Mouse (Mus musculus): ENCODE measurements around the gene Hmgcs1. TPM values are rescaled to one million over a fixed set of nuclear protein-coding genes. Genes with fewer than 3 reads are reported as not detected.

Gene Hmgcs1
- polyA plus RNA-seq, 1 experiment from 2014 or later: 109 TPM

DNA sequence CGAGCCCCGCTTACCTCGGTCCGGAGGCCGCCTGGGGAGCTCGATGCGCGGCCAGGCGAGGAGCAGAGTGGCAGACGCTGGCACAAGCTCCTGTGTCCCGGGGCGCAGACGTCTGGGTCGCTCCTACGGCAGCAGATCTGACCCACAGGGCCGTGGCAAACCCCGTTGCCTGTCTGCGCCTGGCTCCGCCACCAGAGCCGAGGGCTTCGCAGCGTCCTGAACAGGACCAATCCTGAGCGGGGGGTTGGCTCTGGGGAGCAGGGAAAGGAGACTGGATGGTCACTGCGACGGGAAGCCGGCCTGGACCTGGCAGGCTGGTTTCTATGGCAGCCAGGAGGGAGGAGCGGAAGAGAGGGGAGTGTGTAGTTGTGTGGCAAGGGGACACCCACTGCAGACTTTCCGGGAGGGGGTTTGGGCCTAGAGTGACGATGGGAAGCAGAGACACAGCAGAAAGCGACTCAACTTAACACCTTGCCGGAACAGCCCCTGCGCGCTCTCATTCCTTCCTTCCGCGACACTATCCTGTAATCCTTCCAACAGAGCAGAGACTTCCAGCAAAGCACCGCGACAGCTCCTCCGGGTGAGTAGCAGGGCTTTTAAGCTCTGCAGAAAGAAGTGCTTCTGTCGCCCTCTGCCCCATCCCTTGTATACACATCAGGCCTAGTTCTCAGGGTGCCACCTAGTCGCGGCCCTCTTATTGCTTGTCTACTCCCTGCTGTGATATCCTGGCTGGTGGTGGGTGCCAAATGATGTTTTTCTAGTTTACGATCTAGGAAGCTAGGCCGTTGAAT, 65.7 kb downstream of the Hmgcs1 start, which contains the start of gene Nim1k:
Gene Nim1k, minus strand, starts transcription at position 202 of the 791 bp plus-strand sequence.
- H3K9ac ChIP-seq: peak within 1 kb of the TSS; percentile 49
- H3K4me3 ChIP-seq: peak within 1 kb of the TSS; percentile 58
- H3K27ac ChIP-seq: peak within 1 kb of the TSS; percentile 46; the same call in 1 of the 2 replicates
- no peaks in the 10 kb centered on the region for H3K27me3 ChIP-seq
- H3K36me3 ChIP-seq: no peaks in the 10 kb centered on the region; the same call in 1 of the 2 replicates
- peak; percentile 97 for ATAC-seq (ENCODE audit: borderline replicate concordance, extremely low read depth, low FRiP score, low TSS enrichment)
- H3K4me1 ChIP-seq: peaks cover 11% of the 10 kb centered on the region
- peak within 1 kb of the TSS; percentile 94 for H3K4me2 ChIP-seq
- 2% methylated on average over 43 of the region's 43 CpGs for WGBS
- no peaks in the 10 kb centered on the region for H3K9me3 ChIP-seq

DNA sequence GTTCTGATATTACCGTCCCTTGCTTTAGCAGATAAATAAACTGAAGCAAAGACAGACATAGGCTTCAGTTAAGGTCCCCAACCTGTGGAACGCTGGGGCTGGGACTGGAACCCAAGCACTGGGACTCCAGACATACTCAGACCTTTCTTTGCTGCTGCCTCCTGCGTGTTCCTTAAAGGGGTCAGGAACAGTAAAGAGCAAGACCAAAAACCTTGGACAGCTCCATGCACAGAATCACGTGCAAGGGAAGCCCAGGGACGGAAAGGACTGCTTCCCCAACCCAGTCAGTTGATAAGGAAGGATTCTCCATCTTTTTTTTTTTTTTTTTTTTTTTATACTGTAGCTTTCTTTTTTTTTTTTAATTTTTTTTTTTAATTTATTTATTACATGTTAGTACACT, 66.7 kb downstream of the Hmgcs1 start:
- Histone ChIP-seq H3K4me1 (peaks cover 11% of the 10 kb centered on the region), H3K9me3 (no peaks in the 10 kb centered on the region), H3K4me2 (no peak overlapping the region), H3K27ac (no peak overlapping the region), H3K27me3 (no peaks in the 10 kb centered on the region), H3K36me3 (peaks cover 5% of the 10 kb centered on the region; the same call in 1 of the 2 replicates), H3K9ac (no peak overlapping the region), H3K4me3 (no peak overlapping the region)
- no peak for ATAC-seq (ENCODE audit: borderline replicate concordance, extremely low read depth, low FRiP score, low TSS enrichment)
- 32% methylated on average over 5 of the region's 5 CpGs for WGBS

Other genes starting within 250 kb of the Hmgcs1 start
- gene 4833420G17Rik, start 227.6 kb upstream of the Hmgcs1 start, polyA plus RNA-seq (2015; fragmentation: Nextera tagmentation; extraction: Ambion mirVana): 52.0 and 53.1 TPM in 2 replicates
- gene Tmem267, start 202.3 kb upstream of the Hmgcs1 start, polyA plus RNA-seq (2015; fragmentation: Nextera tagmentation; extraction: Ambion mirVana): 1.3 and 1.4 TPM in 2 replicates
- gene 3110070M22Rik, start 202.0 kb upstream of the Hmgcs1 start, polyA plus RNA-seq (2015; fragmentation: Nextera tagmentation; extraction: Ambion mirVana): 1.2 and 1.7 TPM in 2 replicates
- gene Ccl28, start 66.6 kb upstream of the Hmgcs1 start, polyA plus RNA-seq (2015; fragmentation: Nextera tagmentation; extraction: Ambion mirVana): 0.13 TPM in 1 of 2 replicates, not detected in the other
- gene Nim1k, start 65.5 kb downstream of the Hmgcs1 start, polyA plus RNA-seq (2015; fragmentation: Nextera tagmentation; extraction: Ambion mirVana): 0.97 and 1.0 TPM in 2 replicates
- gene Zfp131, start 100.5 kb downstream of the Hmgcs1 start, polyA plus RNA-seq (2015; fragmentation: Nextera tagmentation; extraction: Ambion mirVana): 38.1 and 39.5 TPM in 2 replicates
- gene AF067063, start 139.8 kb downstream of the Hmgcs1 start, polyA plus RNA-seq (2015; fragmentation: Nextera tagmentation; extraction: Ambion mirVana): not detected in 2 replicates
- gene D13Ertd608e, start 145.6 kb downstream of the Hmgcs1 start, polyA plus RNA-seq (2015; fragmentation: Nextera tagmentation; extraction: Ambion mirVana): not detected in 2 replicates
- not detected in 2 replicates for gene Tcstv1, start 204.4 kb downstream of the Hmgcs1 start, polyA plus RNA-seq (2015; fragmentation: Nextera tagmentation; extraction: Ambion mirVana)
- not detected in 2 replicates for gene Gm21761, start 238.9 kb downstream of the Hmgcs1 start, polyA plus RNA-seq (2015; fragmentation: Nextera tagmentation; extraction: Ambion mirVana)

Measured in lung, embryonic 15.5 days (tissue).